Mouse (Mus musculus): ENCODE results near the gene Mast3. TPM values are rescaled to one million over a fixed set of nuclear protein-coding genes. Genes with fewer than 3 reads are reported as not detected.
"Not testable (repeated sequence)": the region's sequence is repeated elsewhere in the genome, so short reads cannot be mapped to it uniquely, and the experiment has no call there.

Mast3 gene
- polyA plus RNA-seq, 1 experiment from 2014 or later: 9.8 TPM

- WGBS (ENCODE audit: insufficient replicate concordance): 82% methylated on average over 8 of the region's 8 CpGs
- Histone ChIP-seq H3K36me3 (peaks cover 27% of the 10 kb centered on the region), H3K27me3 (replicated peaks) (no peaks in the 10 kb centered on the region), H3K27ac (no peak overlapping the region), H3K9ac (peak overlapping the region; percentile 24; the same call in 1 of the 2 replicates), H3K9me3 (replicated peaks) (no peaks in the 10 kb centered on the region), H3K4me1 (peaks cover 51% of the 10 kb centered on the region), H3K4me3 (no peak overlapping the region), H3K4me2 (no peak overlapping the region)
- ATAC-seq: no peak
These were observed 26.7 kb upstream of the Mast3 start for GRCm38 (mm10) chr8:70831517-70831916.

GRCm38 (mm10) chr8:70827796-70828195, 22.9 kb upstream of the Mast3 start:
- Histone ChIP-seq H3K9ac (no peak overlapping the region), H3K36me3 (no peaks in the 10 kb centered on the region), H3K4me3 (no peak overlapping the region), H3K9me3 (replicated peaks) (no peaks in the 10 kb centered on the region), H3K27ac (no peak overlapping the region), H3K4me1 (peaks cover 17% of the 10 kb centered on the region), H3K4me2 (no peak overlapping the region), H3K27me3 (replicated peaks) (peaks cover 3% of the 10 kb centered on the region)
- WGBS (ENCODE audit: insufficient replicate concordance): 87% methylated on average over 1 of the region's 1 CpGs
- ATAC-seq: no peak

- H3K9ac ChIP-seq: no peak overlapping the region
- ATAC-seq: no peak
- WGBS (ENCODE audit: insufficient replicate concordance): 88% methylated on average over 2 of the region's 2 CpGs
- peaks cover 13% of the 10 kb centered on the region for H3K4me1 ChIP-seq
- no peak overlapping the region for H3K4me3 ChIP-seq
- H3K9me3 ChIP-seq (replicated peaks): no peaks in the 10 kb centered on the region
- no peak overlapping the region for H3K4me2 ChIP-seq
- H3K36me3 ChIP-seq: no peaks in the 10 kb centered on the region
- H3K27ac ChIP-seq: no peak overlapping the region
- peaks cover 5% of the 10 kb centered on the region for H3K27me3 ChIP-seq (replicated peaks)
These were observed 22.2 kb upstream of the Mast3 start for GRCm38 (mm10) chr8:70827010-70827409.

DNA sequence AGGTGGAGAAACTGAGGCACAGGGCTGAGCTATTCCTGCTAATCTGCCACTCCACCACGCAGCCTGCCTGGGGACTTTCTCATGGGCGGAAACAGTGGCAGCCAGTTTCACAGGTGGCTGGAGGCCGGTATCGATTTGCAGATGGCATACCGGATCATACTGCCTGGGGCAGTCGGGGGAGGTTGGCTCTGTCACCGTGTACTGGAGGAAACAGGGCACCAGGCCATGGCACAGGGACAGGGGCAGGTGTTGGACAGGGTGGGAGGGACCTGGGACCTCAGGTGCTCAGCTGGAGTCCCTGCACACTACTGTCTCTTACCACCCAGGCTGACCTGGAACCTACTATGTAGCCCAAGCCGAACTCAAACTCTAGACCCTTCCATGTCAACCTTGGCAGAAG, 21.0 kb upstream of the Mast3 start:
- Histone ChIP-seq H3K9me3 (replicated peaks) (no peaks in the 10 kb centered on the region), H3K36me3 (no peaks in the 10 kb centered on the region), H3K9ac (no peak overlapping the region), H3K4me1 (peaks cover 18% of the 10 kb centered on the region), H3K27me3 (replicated peaks) (peaks cover 10% of the 10 kb centered on the region), H3K27ac (no peak overlapping the region), H3K4me3 (no peak overlapping the region), H3K4me2 (no peak overlapping the region)
- WGBS (ENCODE audit: insufficient replicate concordance): 69% methylated on average over 8 of the region's 8 CpGs
- no peak for ATAC-seq

GRCm38 (mm10) chr8:70823802-70824201, 18.9 kb upstream of the Mast3 start:
- H3K4me3 ChIP-seq: no peak overlapping the region
- 78% methylated on average over 7 of the region's 7 CpGs for WGBS (ENCODE audit: insufficient replicate concordance)
- ATAC-seq: no peak

DNA sequence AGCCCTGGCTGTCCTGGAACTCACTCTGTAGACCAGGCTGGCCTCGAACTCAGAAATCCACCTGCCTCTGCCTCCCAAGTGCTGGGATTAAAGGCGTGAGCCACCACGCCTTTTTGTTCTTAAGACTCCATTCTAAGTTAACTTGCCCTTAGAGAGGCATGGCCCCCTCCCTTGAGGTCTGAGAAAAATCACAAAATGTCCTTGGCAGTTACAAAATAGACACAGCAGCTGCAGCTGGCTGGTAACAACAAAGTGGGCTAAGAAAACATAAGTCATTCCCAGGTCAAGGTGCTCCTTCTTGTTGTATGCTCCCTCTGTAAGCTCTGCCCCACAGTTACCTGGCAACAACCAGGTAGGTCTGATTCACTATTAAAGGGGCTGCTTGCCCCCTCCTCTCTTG, 17.7 kb upstream of the Mast3 start:
- 77% methylated on average over 3 of the region's 3 CpGs for WGBS (ENCODE audit: insufficient replicate concordance)
- H3K27me3 ChIP-seq (replicated peaks): peaks cover 38% of the 10 kb centered on the region
- H3K4me1 ChIP-seq: peaks cover 33% of the 10 kb centered on the region
- H3K9me3 ChIP-seq (replicated peaks); ATAC-seq; H3K36me3 ChIP-seq; H3K9ac ChIP-seq; H3K4me3 ChIP-seq; H3K27ac ChIP-seq; H3K4me2 ChIP-seq: not testable (repeated sequence)

More at GRCm38 (mm10) chr8:70823802-70824201, 18.9 kb upstream of the Mast3 start:
- Histone ChIP-seq H3K4me1 (peaks cover 33% of the 10 kb centered on the region), H3K9ac (no peak overlapping the region), H3K9me3 (replicated peaks) (no peaks in the 10 kb centered on the region), H3K27me3 (replicated peaks) (peaks cover 30% of the 10 kb centered on the region), H3K4me2 (no peak overlapping the region), H3K36me3 (no peaks in the 10 kb centered on the region), H3K27ac (no peak overlapping the region)

- Histone ChIP-seq H3K27me3 (replicated peaks) (peaks cover 44% of the 10 kb centered on the region), H3K36me3 (no peaks in the 10 kb centered on the region), H3K9me3 (replicated peaks) (no peaks in the 10 kb centered on the region), H3K27ac (no peak overlapping the region), H3K9ac (peak overlapping the region; percentile 14), H3K4me1 (peaks cover 37% of the 10 kb centered on the region), H3K4me2 (0 out of 2 replicates have a peak overlapping the region, but pooled peaks have one; percentile 8), H3K4me3 (no peak overlapping the region)
- ATAC-seq: no peak
- WGBS (ENCODE audit: insufficient replicate concordance): 42% methylated on average over 11 of the region's 11 CpGs
These were observed 17.1 kb upstream of the Mast3 start for GRCm38 (mm10) chr8:70821992-70822391.

DNA sequence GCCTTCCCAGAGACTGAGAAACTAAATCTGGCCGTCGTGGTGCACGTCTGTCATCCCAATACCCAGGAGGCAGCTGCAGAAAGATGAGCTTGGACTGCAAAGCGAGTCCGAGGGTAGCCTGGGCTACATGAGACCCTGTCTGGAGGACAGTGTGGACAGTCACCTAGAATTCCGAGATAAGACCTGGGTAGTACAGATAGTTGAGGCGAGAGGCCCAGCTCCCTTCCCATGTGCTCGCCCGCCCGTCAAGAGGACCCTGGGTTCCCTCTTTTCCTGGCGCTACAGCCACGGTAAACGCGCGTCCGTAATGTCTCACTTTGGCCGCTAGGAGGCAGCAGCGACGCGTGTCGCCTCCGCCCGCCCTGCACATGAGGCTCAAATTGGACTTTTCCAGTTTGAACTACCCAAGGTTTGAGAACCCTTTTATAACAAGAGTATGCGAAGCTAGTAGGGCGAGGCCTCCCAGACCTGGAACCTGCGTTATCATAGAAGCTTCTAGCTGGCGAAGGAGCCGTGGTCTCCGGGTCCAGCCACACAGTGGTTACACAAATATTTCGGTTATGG, 16.6 kb upstream of the Mast3 start:
- Histone ChIP-seq H3K9ac (peak overlapping the region; percentile 14), H3K4me2 (0 out of 2 replicates have a peak overlapping the region, but pooled peaks have one; percentile 8), H3K27me3 (replicated peaks) (peaks cover 49% of the 10 kb centered on the region), H3K4me3 (no peak overlapping the region), H3K4me1 (peaks cover 42% of the 10 kb centered on the region), H3K27ac (no peak overlapping the region), H3K9me3 (replicated peaks) (no peaks in the 10 kb centered on the region), H3K36me3 (no peaks in the 10 kb centered on the region)
- ATAC-seq: peak; percentile 35; the same call in 1 of the 2 replicates
- WGBS (ENCODE audit: insufficient replicate concordance): 15% methylated on average over 30 of the region's 30 CpGs

DNA sequence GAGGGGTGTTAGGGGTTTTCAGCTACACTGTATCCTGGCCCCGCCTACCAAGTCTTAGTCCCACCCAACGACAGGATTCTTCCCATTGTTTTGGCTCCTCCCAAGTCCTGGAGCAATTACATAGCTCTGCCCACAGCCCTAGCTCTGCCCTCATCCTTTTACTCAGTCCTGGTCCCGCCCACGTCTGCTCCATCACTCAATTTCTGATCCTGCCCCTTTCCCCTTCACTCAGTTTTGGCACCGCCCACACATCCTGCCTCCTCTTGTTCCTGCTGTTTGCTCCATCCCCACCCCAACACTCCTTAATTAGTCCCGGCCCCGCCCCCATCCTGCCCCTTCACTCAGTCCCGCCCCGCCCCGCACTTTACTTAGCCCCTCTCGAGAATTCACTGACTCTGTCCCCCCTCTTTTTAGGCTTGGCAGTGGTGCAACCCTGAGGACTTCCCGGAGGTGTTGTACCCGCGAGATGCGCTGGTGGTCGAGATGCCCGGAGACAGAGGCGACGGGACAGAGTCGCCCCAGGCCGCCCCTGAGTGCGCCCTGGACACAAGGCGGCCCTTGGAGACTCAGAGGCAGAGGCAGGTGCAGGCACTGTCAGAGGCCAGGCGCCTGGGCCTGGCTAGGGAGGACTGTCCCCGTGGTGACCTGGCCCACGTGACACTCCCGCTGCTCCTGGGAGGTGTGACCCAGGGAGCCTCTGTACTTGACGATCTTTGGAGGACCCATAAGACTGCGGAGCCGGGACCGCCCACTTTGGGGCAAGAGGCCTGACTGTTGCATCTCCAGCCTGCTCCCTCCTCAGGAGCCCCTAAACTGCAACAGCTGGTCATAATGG, 15.5 kb upstream of the Mast3 start:
- WGBS (ENCODE audit: insufficient replicate concordance): 8% methylated on average over 31 of the region's 31 CpGs
- no peaks in the 10 kb centered on the region for H3K36me3 ChIP-seq
- 0 out of 2 replicates have a peak overlapping the region, but pooled peaks have one; percentile 33 for H3K27ac ChIP-seq
- peaks cover 45% of the 10 kb centered on the region for H3K4me1 ChIP-seq
- peak; percentile 44 for ATAC-seq
- peak overlapping the region; percentile 52 for H3K4me2 ChIP-seq
- H3K9ac ChIP-seq: 0 out of 2 replicates have a peak overlapping the region, but pooled peaks have one; percentile 12
- H3K27me3 ChIP-seq (replicated peaks): peaks cover 61% of the 10 kb centered on the region
- peak overlapping the region; percentile 19; the same call in 1 of the 2 replicates for H3K4me3 ChIP-seq
- no peaks in the 10 kb centered on the region for H3K9me3 ChIP-seq (replicated peaks)

GRCm38 (mm10) chr8:70816679-70817078, 11.8 kb upstream of the Mast3 start:
- Histone ChIP-seq H3K4me1 (peaks cover 35% of the 10 kb centered on the region), H3K4me3 (peak overlapping the region; percentile 26; the same call in 1 of the 2 replicates), H3K36me3 (no peaks in the 10 kb centered on the region), H3K27ac (no peak overlapping the region), H3K4me2 (peak overlapping the region; percentile 64), H3K9me3 (replicated peaks) (no peaks in the 10 kb centered on the region), H3K9ac (peak overlapping the region; percentile 45), H3K27me3 (replicated peaks) (peaks cover 87% of the 10 kb centered on the region)
- peak; percentile 82 for ATAC-seq
- WGBS (ENCODE audit: insufficient replicate concordance): 6% methylated on average over 30 of the region's 30 CpGs

DNA sequence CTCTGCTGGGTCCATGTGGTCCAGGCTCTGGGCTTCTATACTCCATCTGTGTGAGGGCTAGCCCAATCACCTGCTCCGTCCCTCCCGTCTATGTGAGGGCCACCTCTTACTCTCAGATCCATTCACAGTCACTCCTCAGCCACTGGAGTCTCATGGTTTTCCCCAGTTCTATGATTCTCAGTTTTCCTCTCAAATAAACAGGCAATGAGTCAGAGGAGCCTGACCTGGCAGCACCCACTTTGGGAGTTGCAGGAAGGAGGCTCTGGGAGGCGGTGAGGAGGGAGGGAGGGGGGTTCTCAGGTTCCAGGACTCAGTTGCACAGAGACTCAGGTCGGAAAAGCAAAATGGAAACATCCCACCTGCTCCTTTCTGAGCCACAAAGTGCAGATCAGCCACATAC, 8.0 kb upstream of the Mast3 start:
- Histone ChIP-seq H3K27me3 (replicated peaks) (peaks cover 82% of the 10 kb centered on the region), H3K9ac (no peak overlapping the region; the same call in 1 of the 2 replicates)
- 60% methylated on average over 4 of the region's 4 CpGs for WGBS (ENCODE audit: insufficient replicate concordance)

GRCm38 (mm10) chr8:70812055-70812454, 7.2 kb upstream of the Mast3 start:
- Histone ChIP-seq H3K27ac (no peak overlapping the region), H3K36me3 (no peaks in the 10 kb centered on the region), H3K27me3 (replicated peaks) (peaks cover 77% of the 10 kb centered on the region), H3K4me1 (peaks cover 41% of the 10 kb centered on the region), H3K4me2 (no peak overlapping the region), H3K9ac (no peak overlapping the region), H3K9me3 (replicated peaks) (no peaks in the 10 kb centered on the region), H3K4me3 (no peak overlapping the region)
- no peak for ATAC-seq
- 44% methylated on average over 4 of the region's 4 CpGs for WGBS (ENCODE audit: insufficient replicate concordance)

More for the DNA sequence above, 8.0 kb upstream of the Mast3 start:
- Histone ChIP-seq H3K4me1 (peaks cover 36% of the 10 kb centered on the region), H3K27ac (no peak overlapping the region), H3K4me3 (no peak overlapping the region), H3K9me3 (replicated peaks) (no peaks in the 10 kb centered on the region), H3K4me2 (no peak overlapping the region), H3K36me3 (no peaks in the 10 kb centered on the region)
- ATAC-seq: no peak

Measured in liver, embryonic 12.5 days (tissue).